Mouse (Mus musculus) heart, postnatal 36 days (tissue): Measurements from ENCODE around the gene Il10rb. TPM values are rescaled to one million over a fixed set of nuclear protein-coding genes. Genes with fewer than 3 reads are reported as not detected.

Experiments
- DNase-seq, 2 experiments: peaks; one replicate each; pipeline ENCODE4 v3.0.0; 2021 to 2022
- intact Hi-C: fragments of 180-260 bp; cut with DNase I; formaldehyde crosslinking; loops from one replicate; pipeline ENCODE4 v1.15.1; 2025
- total RNA-seq, 2 experiments: library from RNA; stranded (reverse); gene quantifications; 2 replicates each; pipeline ENCODE4 v1.2.3; 2021

The Il10rb gene
- total RNA-seq, 2 experiments from 2014 or later, result 113 to 116 TPM

- DNase-seq, result no peak
- intact Hi-C loops, result no loop called here
Observed at GRCm38 (mm10) chr16:91445566-91445965, 39.6 kb downstream of the Il10rb start.

- intact Hi-C loops, result no loop called here
- no peak for DNase-seq
Observed at GRCm38 (mm10) chr16:91446778-91447511, 41.0 kb downstream of the Il10rb start.

- no peak for DNase-seq
Observed at GRCm38 (mm10) chr16:91447512-91447900, 41.5 kb downstream of the Il10rb start.

GRCm38 (mm10) chr16:91448088-91448487 is 42.1 kb downstream of the Il10rb start:
- no peak for DNase-seq
- intact Hi-C loops, result no loop called here

More at GRCm38 (mm10) chr16:91447512-91447900, 41.5 kb downstream of the Il10rb start:
- intact Hi-C loops, result no loop called here

GRCm38 (mm10) chr16:91448895-91449294 is 42.9 kb downstream of the Il10rb start:
- intact Hi-C loops, result no loop called here
- DNase-seq, result no peak

- intact Hi-C loops, result no loop called here
- no peak for DNase-seq
Observed at GRCm38 (mm10) chr16:91450137-91451064, 44.4 kb downstream of the Il10rb start.

- no peak for DNase-seq
- intact Hi-C loops, result no loop called here
Observed at GRCm38 (mm10) chr16:91451949-91452348, 46.0 kb downstream of the Il10rb start.

- peak; percentile 28 to 51 for DNase-seq
- intact Hi-C loops, result no loop called here
Observed at GRCm38 (mm10) chr16:91452363-91452896, 46.5 kb downstream of the Il10rb start.

- no peak for DNase-seq
- intact Hi-C loops, result no loop called here
Observed at GRCm38 (mm10) chr16:91455868-91456267, 49.9 kb downstream of the Il10rb start.

- no peak for DNase-seq
- intact Hi-C loops, result no loop called here
Observed at GRCm38 (mm10) chr16:91458301-91458746, 52.4 kb downstream of the Il10rb start.

GRCm38 (mm10) chr16:91458976-91459375 is 53.0 kb downstream of the Il10rb start:
- DNase-seq, result no peak
- intact Hi-C loops, result no loop called here

GRCm38 (mm10) chr16:91459396-91459795 is 53.4 kb downstream of the Il10rb start:
- intact Hi-C loops, result no loop called here
- DNase-seq, result no peak

- no peak for DNase-seq
- intact Hi-C loops, result no loop called here
Observed at GRCm38 (mm10) chr16:91459841-91460370, 53.9 kb downstream of the Il10rb start.

- intact Hi-C loops, result no loop called here
Observed at GRCm38 (mm10) chr16:91461066-91461638, 55.2 kb downstream of the Il10rb start.

GRCm38 (mm10) chr16:91461773-91462181 is 55.8 kb downstream of the Il10rb start:
- DNase-seq, result no peak

More at GRCm38 (mm10) chr16:91461066-91461638, 55.2 kb downstream of the Il10rb start:
- peak in 1 of 2 experiments; percentile 41 for DNase-seq

GRCm38 (mm10) chr16:91462644-91463043 is 56.7 kb downstream of the Il10rb start:
- peak in 1 of 2 experiments; percentile 42 for DNase-seq
- intact Hi-C loops, result no loop called here

More at GRCm38 (mm10) chr16:91461773-91462181, 55.8 kb downstream of the Il10rb start:
- intact Hi-C loops, result no loop called here

GRCm38 (mm10) chr16:91463400-91463799 is 57.4 kb downstream of the Il10rb start:
- no peak for DNase-seq
- intact Hi-C loops, result no loop called here

GRCm38 (mm10) chr16:91463836-91464400 is 58.0 kb downstream of the Il10rb start:
- intact Hi-C loops, result loop anchor here (2.0 kb wide), 2 partner anchors 57 to 183 kb away; partner anchors contain the start of genes Gart, Il10rb and Son
- DNase-seq, result no peak

- peak; percentile 85 to 87 for DNase-seq
- intact Hi-C loops, result loop anchor here (1.0 to 2.0 kb wide), 3 partner anchors 19 to 182 kb away; partner anchors contain the start of genes Gart, Il10rb and Son
Observed at GRCm38 (mm10) chr16:91464594-91465504, 58.9 kb downstream of the Il10rb start.
